Mouse (Mus musculus) CD4-positive, CD25-positive, alpha-beta regulatory T cell, adult 4 months (primary cell): ENCODE data around the gene Pld6. TPM values are rescaled to one million over a fixed set of nuclear protein-coding genes. Genes with fewer than 3 reads are reported as not detected.

Experiments used
- ATAC-seq: one replicate; pipeline ENCODE4 v1.8.0; 2017
- polyA plus RNA-seq, 2 experiments: library from polyadenylated mRNA; unstranded; fragments of 100-300 nt; shearing (Covaris generic); gene quantifications; one replicate each; pipeline ENCODE4 v1.2.1; 2017

The Pld6 gene
- under 1 TPM in 1 of 2 experiments, not detected in 1; 0.36 TPM for polyA plus RNA-seq

- ATAC-seq, result no peak
Measured at GRCm38 (mm10) chr11:59787199-59787781, at the start of gene Pld6. Gene Pld6 (minus strand): TSS chr11:59787645.

GRCm38 (mm10) chr11:59821625-59822024 is 34.2 kb upstream of the Pld6 start:
- ATAC-seq, result no peak

- ATAC-seq, result no peak
Measured at GRCm38 (mm10) chr11:59817916-59818315, 30.5 kb upstream of the Pld6 start.

GRCm38 (mm10) chr11:59815482-59816065 is 28.1 kb upstream of the Pld6 start:
- no peak for ATAC-seq

- ATAC-seq, result no peak
Measured at GRCm38 (mm10) chr11:59814936-59815335, 27.5 kb upstream of the Pld6 start.

GRCm38 (mm10) chr11:59814311-59814710 is 26.9 kb upstream of the Pld6 start:
- ATAC-seq, result no peak

DNA sequence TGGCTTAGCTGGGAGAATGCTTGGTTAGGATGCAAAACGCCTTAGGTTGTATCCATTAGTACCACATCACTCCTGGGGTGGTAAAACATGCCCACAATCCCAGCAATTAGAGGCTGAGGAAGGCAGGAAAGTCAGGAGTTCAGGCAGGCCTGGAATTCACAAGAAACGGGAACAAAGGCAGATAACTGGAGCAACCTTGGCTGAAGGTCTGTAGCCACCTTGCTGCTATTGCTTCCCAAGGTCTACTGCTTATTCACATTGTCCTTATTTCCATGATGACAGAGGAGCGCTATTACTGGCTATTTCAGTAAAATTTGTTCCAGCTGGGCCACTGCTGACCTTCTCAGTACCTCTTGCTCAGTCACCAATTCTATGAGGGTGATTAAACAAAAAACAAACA is 25.8 kb upstream of the Pld6 start:
- ATAC-seq, result no peak

DNA sequence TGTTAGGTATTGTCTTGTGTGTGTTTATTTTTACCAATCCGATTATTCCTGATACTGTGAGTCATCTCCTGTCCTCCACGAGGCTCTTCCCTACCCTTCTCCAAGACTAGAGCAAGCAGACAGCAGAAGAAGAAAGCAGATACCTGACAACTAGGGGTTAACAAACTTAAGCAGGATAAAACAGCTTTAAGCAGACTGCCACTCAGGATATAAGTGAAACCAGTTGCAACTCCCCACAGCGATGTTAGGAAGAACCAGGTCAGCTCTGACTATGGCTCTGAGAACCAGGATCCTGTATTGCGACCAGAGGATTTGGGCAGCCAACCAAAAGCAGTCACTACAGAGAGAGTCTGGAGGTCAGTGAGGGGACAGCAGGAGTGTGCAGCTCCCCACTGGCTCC is 23.8 kb upstream of the Pld6 start:
- ATAC-seq, result no peak

DNA sequence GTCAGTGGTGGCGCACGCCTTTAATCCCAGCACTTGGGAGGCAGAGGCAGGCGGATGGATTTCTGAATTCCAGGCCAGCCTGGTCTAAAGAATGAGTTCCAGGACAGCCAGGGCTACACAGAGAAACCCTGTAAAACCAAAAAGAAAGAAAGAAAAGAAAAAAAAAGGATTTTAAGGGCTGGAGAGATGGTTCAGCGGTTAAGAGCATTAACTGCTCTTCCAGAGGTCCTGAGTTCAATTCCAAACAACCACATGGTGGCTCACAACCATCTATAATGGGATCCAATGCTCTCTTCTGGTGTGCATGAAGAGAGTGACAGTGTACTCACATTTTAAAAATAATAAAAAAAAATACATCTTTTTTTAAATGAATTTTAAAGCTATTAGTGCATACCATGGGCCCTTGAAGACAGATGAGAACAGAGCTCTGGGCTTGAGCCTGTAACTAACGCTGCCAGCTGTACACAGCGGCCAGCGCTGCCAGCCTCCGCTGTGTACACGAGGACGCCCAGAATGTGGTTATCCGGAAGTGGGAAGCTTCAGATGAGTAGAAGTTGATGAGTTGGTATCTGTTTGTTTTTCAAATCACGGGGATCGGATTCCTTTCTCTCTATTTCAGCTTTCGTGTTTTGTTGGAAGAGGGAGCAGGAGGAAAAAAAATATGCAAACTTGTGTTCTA is 23.2 kb upstream of the Pld6 start:
- ATAC-seq, result no peak

- ATAC-seq, result peak; percentile 79
Measured at GRCm38 (mm10) chr11:59809670-59810474, 22.4 kb upstream of the Pld6 start, which contains the start of gene Flcn. Gene Flcn (minus strand): TSS chr11:59810016.

DNA sequence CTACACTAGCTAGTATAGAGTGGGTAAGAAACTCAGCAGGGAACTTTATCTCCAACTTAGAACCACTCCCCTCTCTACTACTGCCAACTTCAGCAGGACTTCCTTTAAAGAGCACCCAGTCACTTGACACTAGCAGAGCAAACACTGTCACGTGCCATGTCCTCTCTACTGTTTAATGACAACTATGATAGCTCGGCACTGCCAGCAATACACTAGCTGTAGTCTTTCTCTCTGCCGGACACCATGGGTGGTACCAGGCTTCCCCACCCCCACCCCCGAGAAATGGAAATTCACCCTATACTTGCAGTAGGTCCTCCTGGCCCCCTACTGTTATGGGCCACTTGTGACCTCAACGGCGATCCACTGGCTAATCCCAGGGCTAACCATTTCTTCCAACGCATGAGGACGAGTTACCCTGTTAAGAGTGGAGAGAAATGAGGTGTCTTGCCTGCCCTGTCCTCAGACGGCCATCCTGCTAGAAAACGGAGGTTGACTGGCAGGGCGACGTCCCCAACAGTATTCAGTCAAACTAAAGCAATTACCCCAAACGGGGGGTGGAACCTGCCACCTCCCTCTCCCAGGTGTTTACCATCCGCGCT is 21.7 kb upstream of the Pld6 start:
- ATAC-seq, result peak; percentile 71

DNA sequence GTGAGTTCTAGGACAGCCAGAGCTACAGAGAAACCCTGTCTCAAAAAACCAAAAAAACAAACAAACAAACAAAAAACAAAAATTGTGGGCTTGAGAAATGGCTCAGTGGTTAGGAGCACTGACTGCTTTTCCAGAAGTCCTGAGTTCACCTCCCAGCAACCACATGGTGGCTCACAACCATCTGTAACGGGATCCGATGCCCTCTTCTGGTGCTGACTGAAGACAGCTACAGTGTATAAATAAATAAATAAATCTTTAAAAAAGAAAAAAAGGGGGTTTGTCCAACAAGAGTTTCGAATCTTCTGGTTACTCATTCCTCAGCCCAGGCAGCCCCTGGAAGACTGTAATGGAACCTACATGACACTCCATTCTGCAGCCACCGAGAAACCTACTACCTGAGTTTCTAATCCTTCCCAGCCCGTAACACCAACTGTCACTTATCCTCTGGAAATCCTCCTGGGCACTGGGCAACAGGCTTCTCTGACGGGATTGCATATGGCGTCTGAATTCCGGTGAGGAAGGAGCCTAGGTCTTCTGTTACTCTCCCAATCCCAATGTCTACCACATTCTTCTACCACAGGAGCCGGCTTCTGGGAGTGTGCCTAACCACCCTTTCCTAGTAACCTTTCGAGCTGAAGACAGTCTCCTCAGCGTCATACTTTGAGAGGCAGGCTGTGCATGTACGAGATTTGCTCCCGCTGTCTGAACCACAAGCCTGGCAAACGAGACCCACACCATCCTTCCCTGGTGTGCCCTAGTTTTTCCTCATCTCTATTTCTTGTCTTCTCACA is 20.9 kb upstream of the Pld6 start:
- no peak for ATAC-seq

DNA sequence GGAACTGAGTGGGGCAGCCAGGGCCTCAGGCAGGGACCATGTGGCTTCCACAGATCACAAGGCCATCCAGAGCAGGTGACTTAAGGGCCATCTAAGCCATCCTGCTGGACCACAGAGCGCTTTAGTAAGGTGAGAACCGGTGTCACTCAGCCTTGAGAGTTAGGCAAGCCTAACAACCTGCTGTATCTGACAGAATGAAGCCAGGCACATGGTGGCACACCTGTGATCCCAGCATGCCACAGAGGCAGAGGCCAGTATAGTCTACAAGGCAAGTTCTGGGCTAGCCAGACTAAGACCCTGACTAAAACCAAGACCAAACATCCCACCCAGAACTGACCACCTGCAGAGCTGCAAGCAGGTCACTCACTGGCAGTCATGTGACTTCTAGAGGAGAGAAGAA is 18.2 kb upstream of the Pld6 start:
- no peak for ATAC-seq

GRCm38 (mm10) chr11:59805256-59805655 is 17.8 kb upstream of the Pld6 start:
- no peak for ATAC-seq

DNA sequence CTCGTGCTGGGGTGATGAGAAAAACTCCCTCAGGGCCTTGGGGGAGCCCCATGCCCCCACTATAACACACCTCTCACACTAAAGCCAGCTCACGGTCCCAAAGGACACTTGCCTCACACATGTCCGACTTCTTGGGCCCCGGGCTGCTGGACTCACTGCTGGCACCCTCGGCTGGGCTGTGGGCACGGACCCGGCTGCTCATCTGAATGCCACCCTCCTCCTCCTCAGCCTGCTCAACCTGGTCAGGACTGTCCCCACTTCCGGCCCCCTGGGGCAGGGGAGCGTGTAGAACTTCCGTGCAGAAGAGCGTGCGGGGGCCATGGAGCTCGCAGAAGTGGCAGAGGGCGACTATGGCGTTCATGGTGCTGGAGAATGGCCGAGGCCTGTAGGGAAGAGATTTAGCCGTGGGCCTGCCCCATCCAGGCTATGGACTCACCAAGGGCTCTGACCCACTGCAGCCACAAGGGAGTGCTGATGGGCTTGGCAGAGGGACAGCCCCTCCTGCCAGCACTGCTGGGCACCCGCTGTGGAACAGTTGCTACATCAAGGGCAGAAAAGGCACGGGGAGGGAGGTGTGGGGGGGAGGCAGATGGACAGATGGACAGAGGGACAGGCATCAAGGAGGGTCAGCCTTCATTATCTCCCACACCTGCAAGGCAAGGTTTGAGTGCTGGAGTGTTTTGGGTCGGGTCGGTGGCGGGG is 17.1 kb upstream of the Pld6 start:
- no peak for ATAC-seq

DNA sequence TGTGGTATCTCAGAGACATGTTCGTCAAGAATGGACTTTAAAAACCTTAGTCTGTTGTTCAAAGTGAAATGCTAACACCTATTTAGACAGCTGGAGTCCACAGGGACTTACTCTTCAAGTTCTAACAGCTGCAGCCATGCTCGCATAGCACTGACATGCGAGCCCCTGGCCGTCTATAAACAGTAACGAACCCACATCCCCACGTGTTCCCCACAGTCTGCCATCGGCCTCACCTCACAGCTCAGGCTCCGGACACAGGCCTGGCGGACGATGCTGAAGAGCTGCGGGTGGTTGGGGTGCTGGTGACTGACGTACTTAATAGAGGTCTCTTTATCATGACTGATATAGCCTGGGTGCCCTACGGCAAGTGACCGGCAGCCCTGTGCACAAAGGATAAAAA is 16.1 kb upstream of the Pld6 start:
- no peak for ATAC-seq

GRCm38 (mm10) chr11:59801881-59802280 is 14.4 kb upstream of the Pld6 start:
- ATAC-seq, result no peak

GRCm38 (mm10) chr11:59800412-59800811 is 13.0 kb upstream of the Pld6 start:
- no peak for ATAC-seq

DNA sequence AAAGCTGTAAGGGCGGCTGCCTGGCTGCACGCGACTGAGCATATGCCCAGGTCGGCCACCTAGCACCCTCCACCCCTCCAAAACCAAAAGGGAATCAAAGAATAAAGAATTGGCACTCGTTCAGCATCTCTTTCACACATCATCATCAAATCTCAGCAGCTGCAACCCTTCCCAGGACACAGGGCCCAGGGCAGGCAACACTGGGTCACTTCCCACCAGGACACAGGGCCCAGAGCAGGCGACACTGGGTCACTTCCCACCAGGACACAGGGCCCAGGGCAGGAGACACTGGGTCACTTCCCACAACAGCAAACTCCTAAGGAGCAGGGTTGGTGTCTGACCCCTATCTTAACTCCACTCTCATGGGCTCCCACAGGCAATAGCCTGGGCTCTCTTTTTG is 5.9 kb upstream of the Pld6 start:
- no peak for ATAC-seq

GRCm38 (mm10) chr11:59789311-59789710 is 1.9 kb upstream of the Pld6 start:
- no peak for ATAC-seq

DNA sequence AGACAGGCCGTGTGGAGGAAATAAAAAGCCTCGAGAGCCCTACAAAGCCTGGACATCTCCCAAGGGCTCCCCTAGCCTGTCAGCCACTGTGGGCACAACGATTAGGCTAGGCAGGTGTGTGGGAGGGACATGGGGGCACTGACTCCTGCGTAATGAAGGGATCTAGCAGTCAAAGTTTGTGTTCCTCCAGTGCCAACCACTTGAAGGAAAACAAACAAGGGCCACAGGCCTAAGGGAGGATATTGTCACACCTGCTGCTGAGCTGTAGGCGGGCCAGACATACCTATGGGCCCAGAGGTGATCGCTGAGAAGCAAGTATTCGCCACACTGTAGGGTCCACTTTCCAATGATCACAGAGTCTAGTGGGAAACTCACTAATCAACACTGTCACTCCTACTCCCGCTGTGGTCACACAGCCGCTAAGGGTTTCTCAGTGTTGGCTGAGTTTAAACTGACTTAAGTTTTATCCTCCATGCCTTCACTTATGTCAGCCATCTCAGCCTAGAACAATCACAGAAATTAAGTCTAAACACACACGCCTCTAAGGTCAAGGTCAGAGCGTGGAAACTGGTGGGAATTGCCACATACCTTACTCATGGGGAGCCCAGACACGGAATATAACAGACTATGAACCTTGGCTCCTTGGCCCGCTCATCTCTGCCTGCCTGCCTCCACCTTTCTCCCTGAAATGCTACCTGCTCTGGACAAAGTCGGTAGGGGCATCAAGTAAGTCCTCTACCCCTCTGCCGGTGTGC is 824 bp downstream of the Pld6 start:
- ATAC-seq, result no peak
